Mouse (Mus musculus) kidney, embryonic 16.5 days (tissue): Measurements from ENCODE around the gene Zfp235. TPM values are rescaled to one million over a fixed set of nuclear protein-coding genes. Genes with fewer than 3 reads are reported as not detected.
A peak's percentile ranks its signal among the peaks of the same experiment; 100 is the strongest.

Experiments used
- ATAC-seq: fragments of 200-750 bp; cut with Nextera tagmentation; 2 replicates; pipeline ENCODE4 v1.8.0; 2017; ENCODE audit warnings: moderate TSS enrichment; ENCODE audit not compliant: low FRiP score, low TSS enrichment
- H3K27ac ChIP-seq: fragments of 300-500 bp; sonication (generic); 2 replicates; pipeline ENCODE4 v1.5.1; 2014; ENCODE audit warnings: low read length
- H3K27me3 ChIP-seq: fragments of 300-500 bp; sonication (generic); 2 replicates; pipeline ENCODE4 v1.6.1; 2014; ENCODE audit warnings: low read length, control low read depth, mixed read lengths; ENCODE audit not compliant: insufficient read depth
- H3K36me3 ChIP-seq: fragments of 300-500 bp; sonication (generic); 2 replicates; pipeline ENCODE4 v1.6.1; 2014; ENCODE audit warnings: low read length, control low read depth, mixed read lengths; ENCODE audit not compliant: insufficient read depth
- H3K4me1 ChIP-seq: fragments of 300-500 bp; sonication (generic); 2 replicates; pipeline ENCODE4 v1.6.1; 2014; ENCODE audit warnings: low read length, control low read depth, mixed read lengths; ENCODE audit not compliant: insufficient read depth
- H3K4me2 ChIP-seq: fragments of 300-500 bp; sonication (generic); replicated peaks from 2 replicates; pipeline ENCODE4 v1.6.1; 2014; ENCODE audit warnings: low read depth, low read length
- H3K4me3 ChIP-seq: fragments of 300-500 bp; sonication (generic); 2 replicates; pipeline ENCODE4 v1.5.1; 2014; ENCODE audit warnings: mild to moderate bottlenecking, low read length
- H3K9ac ChIP-seq: fragments of 300-500 bp; sonication (generic); replicated peaks from 2 replicates; pipeline ENCODE4 v1.6.1; 2014; ENCODE audit warnings: low read length
- H3K9me3 ChIP-seq: fragments of 300-500 bp; sonication (generic); 2 replicates; pipeline ENCODE4 v1.6.1; 2016; ENCODE audit warnings: low read length, control low read depth
- WGBS: fragments of 180-500 bp; shearing (Covaris S2); extraction: QIAGEN DNeasy Blood & Tissue Kit; methylation state at CpG from one replicate; pipeline ENCODE4 v1.1.7; 2014; 5-methylcytosine and 5-hydroxymethylcytosine counted together
- polyA plus RNA-seq: library from polyadenylated mRNA; unstranded; fragments of >200 nt; fragmentation: Nextera tagmentation; extraction: Ambion mirVana; gene quantifications from 2 replicates; pipeline ENCODE4 v1.2.1, GENCODE M21; 2015

Zfp235 gene
- polyA plus RNA-seq, result 19.0 and 19.3 TPM in 2 replicates

- H3K9me3 ChIP-seq, result no peaks in the 10 kb centered on the region
- peak within 1 kb of the TSS; percentile 92 for H3K4me2 ChIP-seq
- peak within 1 kb of the TSS; percentile 86 for H3K9ac ChIP-seq
- WGBS, result 3% methylated on average over 32 of the region's 32 CpGs
- H3K4me3 ChIP-seq, result peak within 1 kb of the TSS; percentile 89
- no peaks in the 10 kb centered on the region for H3K27me3 ChIP-seq
- peak within 1 kb of the TSS; percentile 18; the same call in 1 of the 2 replicates for H3K27ac ChIP-seq
- peak; percentile 96 for ATAC-seq
- H3K36me3 ChIP-seq, result peaks cover 29% of the 10 kb centered on the region
- H3K4me1 ChIP-seq, result peaks cover 7% of the 10 kb centered on the region
These were observed at the start of gene Zfp235 for GRCm38 (mm10) chr7:24133996-24134828. Zfp235 (plus strand) TSS chr7:24134169.

GRCm38 (mm10) chr7:24086871-24087270 lies 47.1 kb upstream of the Zfp235 start:
- peaks cover 40% of the 10 kb centered on the region for H3K36me3 ChIP-seq
- H3K27me3 ChIP-seq, result no peaks in the 10 kb centered on the region
- H3K4me3 ChIP-seq, result no peak overlapping the region
- H3K4me2 ChIP-seq, result no peak overlapping the region
- H3K9ac ChIP-seq, result no peak overlapping the region
- H3K27ac ChIP-seq, result no peak overlapping the region
- WGBS, result 95% methylated on average over 4 of the region's 4 CpGs
- peaks cover 13% of the 10 kb centered on the region for H3K4me1 ChIP-seq
- ATAC-seq, result no peak
- peaks cover 5% of the 10 kb centered on the region; the same call in 1 of the 2 replicates for H3K9me3 ChIP-seq

GRCm38 (mm10) chr7:24087485-24088125 lies 46.4 kb upstream of the Zfp235 start:
- Histone ChIP-seq H3K27me3 (no peaks in the 10 kb centered on the region), H3K9ac (no peak overlapping the region), H3K4me3 (no peak overlapping the region), H3K36me3 (peaks cover 40% of the 10 kb centered on the region), H3K27ac (no peak overlapping the region), H3K9me3 (peaks cover 5% of the 10 kb centered on the region; the same call in 1 of the 2 replicates), H3K4me2 (no peak overlapping the region), H3K4me1 (peaks cover 11% of the 10 kb centered on the region)
- 96% methylated on average over 12 of the region's 12 CpGs for WGBS
- ATAC-seq, result no peak

- H3K4me3 ChIP-seq, result no peak overlapping the region
- H3K27ac ChIP-seq, result no peak overlapping the region
- H3K4me2 ChIP-seq, result no peak overlapping the region
- H3K27me3 ChIP-seq, result no peaks in the 10 kb centered on the region
- peaks cover 100% of the 10 kb centered on the region for H3K36me3 ChIP-seq
- no peak for ATAC-seq
- 95% methylated on average over 9 of the region's 9 CpGs for WGBS
- peaks cover 99% of the 10 kb centered on the region for H3K9me3 ChIP-seq
- no peak overlapping the region for H3K9ac ChIP-seq
- H3K4me1 ChIP-seq, result no peaks in the 10 kb centered on the region
These were observed 29.6 kb upstream of the Zfp235 start for GRCm38 (mm10) chr7:24104403-24104802.

GRCm38 (mm10) chr7:24105144-24105703 lies 28.7 kb upstream of the Zfp235 start:
- no peak overlapping the region for H3K4me2 ChIP-seq
- ATAC-seq, result no peak
- H3K36me3 ChIP-seq, result peaks cover 97% of the 10 kb centered on the region
- H3K9ac ChIP-seq, result no peak overlapping the region
- no peak overlapping the region for H3K4me3 ChIP-seq
- no peaks in the 10 kb centered on the region for H3K27me3 ChIP-seq
- peaks cover 93% of the 10 kb centered on the region for H3K9me3 ChIP-seq
- no peaks in the 10 kb centered on the region for H3K4me1 ChIP-seq
- no peak overlapping the region for H3K27ac ChIP-seq
- WGBS, result 96% methylated on average over 18 of the region's 18 CpGs

GRCm38 (mm10) chr7:24110839-24111238 lies 23.1 kb upstream of the Zfp235 start:
- H3K27ac ChIP-seq, result no peak overlapping the region
- H3K27me3 ChIP-seq, result no peaks in the 10 kb centered on the region
- no peak overlapping the region for H3K4me3 ChIP-seq
- no peak overlapping the region for H3K9ac ChIP-seq
- 94% methylated on average over 7 of the region's 7 CpGs for WGBS
- H3K4me1 ChIP-seq, result 0 out of 2 replicates have a peak, but pooled peaks cover 5% of the 10 kb centered on the region
- H3K9me3 ChIP-seq, result peaks cover 41% of the 10 kb centered on the region
- H3K4me2 ChIP-seq, result no peak overlapping the region
- H3K36me3 ChIP-seq, result peaks cover 44% of the 10 kb centered on the region
- ATAC-seq, result no peak

- Histone ChIP-seq H3K9me3 (peaks cover 32% of the 10 kb centered on the region), H3K4me2 (peak overlapping the region; percentile 86), H3K4me3 (peak overlapping the region; percentile 70), H3K27ac (peak overlapping the region; percentile 91), H3K9ac (peak overlapping the region; percentile 80), H3K4me1 (0 out of 2 replicates have a peak, but pooled peaks cover 5% of the 10 kb centered on the region), H3K27me3 (no peaks in the 10 kb centered on the region), H3K36me3 (peaks cover 35% of the 10 kb centered on the region)
- WGBS, result 4% methylated on average over 9 of the region's 9 CpGs
- ATAC-seq, result peak; percentile 60; the same call in 1 of the 2 replicates
These were observed 22.2 kb upstream of the Zfp235 start for GRCm38 (mm10) chr7:24111772-24112155.

GRCm38 (mm10) chr7:24112156-24112856 lies 21.7 kb upstream of the Zfp235 start, which contains the start of gene Zfp112:
Zfp112 (plus strand) TSS chr7:24112314.
- peaks cover 26% of the 10 kb centered on the region for H3K9me3 ChIP-seq

GRCm38 (mm10) chr7:24113001-24113400 lies 21.0 kb upstream of the Zfp235 start:
- ATAC-seq, result peak; percentile 50; the same call in 1 of the 2 replicates
- H3K9me3 ChIP-seq, result peaks cover 19% of the 10 kb centered on the region

More at GRCm38 (mm10) chr7:24112156-24112856, 21.7 kb upstream of the Zfp235 start, which contains the start of gene Zfp112:
- H3K27ac ChIP-seq, result peak within 1 kb of the TSS; percentile 91
- 2% methylated on average over 23 of the region's 23 CpGs for WGBS
- H3K4me1 ChIP-seq, result 0 out of 2 replicates have a peak, but pooled peaks cover 5% of the 10 kb centered on the region
- peak; percentile 97 for ATAC-seq
- H3K9ac ChIP-seq, result peak within 1 kb of the TSS; percentile 80
- H3K27me3 ChIP-seq, result no peaks in the 10 kb centered on the region
- H3K4me3 ChIP-seq, result peak within 1 kb of the TSS; percentile 70
- H3K4me2 ChIP-seq, result peak within 1 kb of the TSS; percentile 86
- H3K36me3 ChIP-seq, result peaks cover 30% of the 10 kb centered on the region

More at GRCm38 (mm10) chr7:24113001-24113400, 21.0 kb upstream of the Zfp235 start:
- Histone ChIP-seq H3K4me3 (peak overlapping the region; percentile 70), H3K27me3 (no peaks in the 10 kb centered on the region), H3K4me1 (0 out of 2 replicates have a peak, but pooled peaks cover 5% of the 10 kb centered on the region), H3K9ac (peak overlapping the region; percentile 80), H3K36me3 (peaks cover 23% of the 10 kb centered on the region), H3K27ac (peak overlapping the region; percentile 91), H3K4me2 (peak overlapping the region; percentile 86)
- 13% methylated on average over 12 of the region's 12 CpGs for WGBS
